Mouse (Mus musculus) CH12.LX (cell line): ENCODE results near the gene Tada2a. TPM values are rescaled to one million over a fixed set of nuclear protein-coding genes. Genes with fewer than 3 reads are reported as not detected.

Experiments
- DNase-seq: peaks from one replicate; pipeline ENCODE4 v3.0.0-alpha.2; 2013; ENCODE audit errors: extremely low read depth
- H3K27ac ChIP-seq: 2 replicates; pipeline ENCODE4 v1.5.1; 2012; ENCODE audit warnings: low read depth, mild to moderate bottlenecking, control low read depth, moderate library complexity; ENCODE audit not compliant: insufficient read depth
- H3K27me3 ChIP-seq: replicated peaks from 2 replicates; pipeline ENCODE3; 2012; ENCODE audit warnings: inconsistent platforms
- H3K36me3 ChIP-seq, 2 experiments: replicated peaks in 1 of 2; 2 replicates each; pipeline versions ENCODE3 to v1.6.1; 2012; ENCODE audit warnings: inconsistent platforms in 1 of 2, low read length in 1 of 2, mild to moderate bottlenecking in 1 of 2, mixed read lengths in 1 of 2, moderate library complexity in 1 of 2; ENCODE audit not compliant: control insufficient read depth in 1 of 2, insufficient read depth in 1 of 2
- H3K4me1 ChIP-seq, 2 experiments: 2 replicates each; pipeline ENCODE4 v1.6.1; 2012; ENCODE audit warnings: inconsistent platforms in 1 of 2, moderate library complexity in 1 of 2; ENCODE audit not compliant: insufficient read depth in 2 of 2, control insufficient read depth in 1 of 2
- H3K4me2 ChIP-seq: 2 replicates; pipeline ENCODE4 v1.6.1; 2012; ENCODE audit warnings: low read depth, mild to moderate bottlenecking, control low read depth; ENCODE audit not compliant: poor library complexity, insufficient read depth, severe bottlenecking
- H3K4me3 ChIP-seq, 3 experiments: fragments of 150-350 bp in 1 of 3; sonication (generic) in 1 of 3; replicated peaks in 1 of 3; 2 replicates each; pipeline versions ENCODE3 to v1.5.1; 2011 to 2012; ENCODE audit warnings: low read depth in 2 of 3, low read length in 2 of 3, mild to moderate bottlenecking in 2 of 3, moderate library complexity in 2 of 3, control low read depth in 1 of 3, improper control_type of control experiment in 1 of 3, inconsistent platforms in 1 of 3, mixed read lengths in 1 of 3; ENCODE audit not compliant: poor library complexity in 1 of 3
- H3K79me2 ChIP-seq: replicated peaks from 2 replicates; pipeline ENCODE4 v1.6.1; 2012; ENCODE audit warnings: mild to moderate bottlenecking, moderate library complexity; ENCODE audit not compliant: control insufficient read depth, poor library complexity, insufficient read depth, severe bottlenecking; ENCODE audit errors: extremely low read depth
- H3K9ac ChIP-seq: 2 replicates; pipeline ENCODE4 v1.6.1; 2012; ENCODE audit warnings: low read depth, mild to moderate bottlenecking, control low read depth, moderate library complexity; ENCODE audit not compliant: insufficient read depth
- H3K9me3 ChIP-seq: replicated peaks from 2 replicates; pipeline ENCODE3; 2012; ENCODE audit warnings: low read length, inconsistent platforms, mixed read lengths
- CHD1 ChIP-seq: IDR thresholded peaks from 2 replicates; pipeline ENCODE4 v1.6.1; 2012; ENCODE audit warnings: low read depth, low read length, improper control_type of control experiment, inconsistent platforms
- CHD2 ChIP-seq: IDR thresholded peaks from 2 replicates; pipeline ENCODE4 v1.6.1; 2011; ENCODE audit warnings: low read length, improper control_type of control experiment
- CTCF ChIP-seq, 2 experiments: IDR thresholded peaks in 1 of 2; conservative IDR thresholded peaks in 1 of 2; 2 replicates each; pipeline ENCODE4 v1.5.1; 2011 to 2012; ENCODE audit warnings: low read depth in 2 of 2, low read length in 2 of 2, improper control_type of control experiment in 1 of 2, inconsistent platforms in 1 of 2, mild to moderate bottlenecking in 1 of 2, moderate library complexity in 1 of 2
- E2F4 ChIP-seq: IDR thresholded peaks from 2 replicates; pipeline ENCODE4 v1.6.1; 2011; ENCODE audit warnings: low read depth, low read length, improper control_type of control experiment; ENCODE audit not compliant: insufficient replicate concordance
- ELF1 ChIP-seq: IDR thresholded peaks from 2 replicates; pipeline ENCODE4 v1.6.1; 2014; ENCODE audit warnings: low read depth, mild to moderate bottlenecking, inconsistent platforms, low read length, improper control_type of control experiment
- EP300 ChIP-seq: IDR thresholded peaks from 2 replicates; pipeline ENCODE4 v1.6.1; 2011; ENCODE audit warnings: low read length, improper control_type of control experiment
- ETS1 ChIP-seq: conservative IDR thresholded peaks from 2 replicates; pipeline ENCODE4 v1.6.1; 2012; ENCODE audit warnings: low read depth, mild to moderate bottlenecking, inconsistent platforms, low read length, improper control_type of control experiment, moderate library complexity
- GABPA ChIP-seq: IDR thresholded peaks from 2 replicates; pipeline ENCODE4 v1.6.1; 2012; ENCODE audit warnings: low read depth, low read length, improper control_type of control experiment, inconsistent platforms; ENCODE audit not compliant: insufficient replicate concordance
- IRF4 ChIP-seq: IDR thresholded peaks from 2 replicates; pipeline ENCODE4 v1.6.1; 2014; ENCODE audit warnings: low read depth, mild to moderate bottlenecking, inconsistent platforms, low read length, improper control_type of control experiment
- JUN ChIP-seq: IDR thresholded peaks from 2 replicates; pipeline ENCODE4 v1.6.1; 2011; ENCODE audit warnings: low read depth, mild to moderate bottlenecking, low read length, improper control_type of control experiment, moderate library complexity; ENCODE audit not compliant: insufficient read depth
- KAT2A ChIP-seq: IDR thresholded peaks from 2 replicates; pipeline ENCODE4 v1.6.1; 2012; ENCODE audit warnings: low read length, improper control_type of control experiment, inconsistent platforms; ENCODE audit not compliant: insufficient replicate concordance
- MAFK ChIP-seq: IDR thresholded peaks from 2 replicates; pipeline ENCODE4 v1.6.1; 2011; ENCODE audit warnings: low read length, improper control_type of control experiment; ENCODE audit not compliant: insufficient replicate concordance
- MAX ChIP-seq: IDR thresholded peaks from 2 replicates; pipeline ENCODE4 v1.6.1; 2011; ENCODE audit warnings: low read length, improper control_type of control experiment
- MEF2A ChIP-seq: IDR thresholded peaks from 2 replicates; pipeline ENCODE4 v1.6.1; 2014; ENCODE audit warnings: low read depth, mild to moderate bottlenecking, inconsistent platforms, low read length, improper control_type of control experiment, borderline replicate concordance
- MXI1 ChIP-seq: IDR thresholded peaks from 2 replicates; pipeline ENCODE4 v1.6.1; 2011; ENCODE audit warnings: mild to moderate bottlenecking, low read depth, low read length, improper control_type of control experiment
- NELFE ChIP-seq: IDR thresholded peaks from 2 replicates; pipeline ENCODE4 v1.6.1; 2011; ENCODE audit warnings: low read depth, low read length, improper control_type of control experiment
- NRF1 ChIP-seq: IDR thresholded peaks from 2 replicates; pipeline ENCODE4 v1.6.1; 2014; ENCODE audit warnings: low read depth, mild to moderate bottlenecking, inconsistent platforms, low read length, improper control_type of control experiment, moderate library complexity
- POLR2A ChIP-seq: IDR thresholded peaks from 2 replicates; pipeline ENCODE4 v1.6.1; 2011; ENCODE audit warnings: low read depth, mild to moderate bottlenecking, improper control_type of control experiment, low read length
- RAD21 ChIP-seq: IDR thresholded peaks from 2 replicates; pipeline ENCODE4 v1.6.1; 2011; ENCODE audit warnings: low read depth, mild to moderate bottlenecking, low read length, improper control_type of control experiment, moderate library complexity
- RCOR1 ChIP-seq: conservative IDR thresholded peaks from 2 replicates; pipeline ENCODE4 v1.6.1; 2012; ENCODE audit warnings: low read depth, mild to moderate bottlenecking, inconsistent platforms, low read length, improper control_type of control experiment
- SIN3A ChIP-seq: IDR thresholded peaks from 2 replicates; pipeline ENCODE4 v1.6.1; 2012; ENCODE audit warnings: low read length, improper control_type of control experiment, inconsistent platforms
- SMC3 ChIP-seq: IDR thresholded peaks from 2 replicates; pipeline ENCODE4 v1.6.1; 2011; ENCODE audit warnings: low read depth, low read length, improper control_type of control experiment
- TBP ChIP-seq: conservative IDR thresholded peaks from 2 replicates; pipeline ENCODE4 v1.6.1; 2011; ENCODE audit warnings: low read depth, low read length, improper control_type of control experiment
- TCF12 ChIP-seq: IDR thresholded peaks from 2 replicates; pipeline ENCODE4 v1.6.1; 2014; ENCODE audit warnings: low read depth, mild to moderate bottlenecking, inconsistent platforms, low read length, improper control_type of control experiment
- USF1 ChIP-seq: IDR thresholded peaks from 2 replicates; pipeline ENCODE4 v1.6.1; 2014; ENCODE audit warnings: low read depth, mild to moderate bottlenecking, inconsistent platforms, low read length, improper control_type of control experiment
- ZC3H11A ChIP-seq: IDR thresholded peaks from 2 replicates; pipeline ENCODE4 v1.6.1; 2012; ENCODE audit warnings: low read depth, mild to moderate bottlenecking, inconsistent platforms, low read length, improper control_type of control experiment
- ZMIZ1 ChIP-seq: IDR thresholded peaks from 2 replicates; pipeline ENCODE4 v1.6.1; 2012; ENCODE audit warnings: low read depth, mild to moderate bottlenecking, inconsistent platforms, low read length, improper control_type of control experiment
- dilution Hi-C: fragments of 300-500 bp; cut with MboI; formaldehyde crosslinking; loops from 2 replicates; pipeline ENCODE4 v1.14.3; 2020; ENCODE audit warnings: low sequenced_read_pairs; ENCODE audit not compliant: extremely low pct_unique_long_range_greater_than_20kb, extremely low pct_ligation_motif_present
- in situ Hi-C: fragments of 300-500 bp; cut with MboI; formaldehyde crosslinking; loops from 3 replicates; pipeline ENCODE4 v1.14.3; 2019; ENCODE audit warnings: low sequenced_read_pairs, low pct_ligation_motif_present, low pct_unique_long_range_greater_than_20kb, mixed read lengths
- polyA plus RNA-seq: library from polyadenylated mRNA; unstranded; fragments of >175 nt; gene quantifications from 2 replicates; pipeline ENCODE4 v1.2.1, GENCODE M21; 2012; ENCODE audit warnings: low read depth; ENCODE audit not compliant: insufficient read length
- total RNA-seq, 2 experiments: library from RNA; depleted of rRNA; stranded (reverse); fragments of 300-350 nt in 1 of 2; fragments of >200 nt in 1 of 2; gene quantifications; 2 replicates each; pipeline ENCODE4 v1.2.3; 2012 to 2014

The Tada2a gene
- total and polyA plus RNA-seq, 3 experiments: 34.1 to 66.1 (median 37.5) TPM

GRCm38 (mm10) chr11:84101182-84101581 is 28.2 kb downstream of the Tada2a start:
- in situ Hi-C loops (no loop called here), dilution Hi-C loops (no loop called here)
- no peaks in the 10 kb centered on the region for H3K9me3 ChIP-seq
- no peak overlapping the region for H3K4me3 ChIP-seq
- H3K4me2 ChIP-seq: no peak overlapping the region
- H3K79me2 ChIP-seq: no peaks in the 10 kb centered on the region
- H3K27ac ChIP-seq: no peak overlapping the region
- no peak for DNase-seq
- TF ChIP-seq EP300 (no peak), POLR2A (no peak), CTCF (conservative IDR thresholded peaks at IDR 0.05 in 1 of 2, IDR thresholded peaks at IDR 0.05 in 1 of 2; ENCODE audit: low read depth in 2 of 2, low read length in 2 of 2) (no peak), KAT2A (no peak), SMC3 (no peak), NRF1 (no peak), MXI1 (no peak), RAD21 (no peak), CHD1 (no peak), ELF1 (no peak), ZC3H11A (no peak), MAX (no peak), USF1 (no peak), TCF12 (no peak), ETS1 (no peak), NELFE (no peak), TBP (no peak)
- H3K4me1 ChIP-seq: peaks cover 0 to 17% of the 10 kb centered on the region in 2 experiments; a peak in 2 of 4 replicates
- peaks cover 56 to 91% of the 10 kb centered on the region in 2 experiments for H3K36me3 ChIP-seq
- no peaks in the 10 kb centered on the region for H3K27me3 ChIP-seq
- H3K9ac ChIP-seq: no peak overlapping the region

- no peak for DNase-seq
- Histone ChIP-seq H3K9me3 (no peaks in the 10 kb centered on the region), H3K36me3 (peaks cover 43 to 83% of the 10 kb centered on the region in 2 experiments), H3K4me3 (no peak overlapping the region), H3K4me1 (peaks cover 0 to 29% of the 10 kb centered on the region in 2 experiments; a peak in 2 of 4 replicates), H3K27me3 (no peaks in the 10 kb centered on the region), H3K27ac (no peak overlapping the region), H3K9ac (no peak overlapping the region), H3K79me2 (no peaks in the 10 kb centered on the region), H3K4me2 (no peak overlapping the region)
- in situ Hi-C loops (no loop called here), dilution Hi-C loops (no loop called here)
- TF ChIP-seq MAFK (no peak), RCOR1 (no peak), ELF1 (no peak), JUN (no peak), IRF4 (no peak), CHD2 (no peak), MEF2A (no peak), GABPA (no peak), E2F4 (no peak), CHD1 (no peak), RAD21 (no peak), POLR2A (no peak), MAX (no peak), ZMIZ1 (no peak), TCF12 (no peak), EP300 (no peak), ETS1 (no peak), SIN3A (no peak), ZC3H11A (no peak), MXI1 (no peak)
Observed at GRCm38 (mm10) chr11:84097251-84097998, 32.0 kb downstream of the Tada2a start.
